Mouse (Mus musculus): ENCODE results near the gene Skap1. TPM values are rescaled to one million over a fixed set of nuclear protein-coding genes. Genes with fewer than 3 reads are reported as not detected.

Gene Skap1
- polyA plus RNA-seq, 1 experiment from 2014 or later = 1.8 TPM

GRCm38 (mm10) chr11:96693360-96693759 lies 229.0 kb downstream of the Skap1 start:
- no peak for DNase-seq (ENCODE audit: low spot score)
- H3K36me3 ChIP-seq (ENCODE audit: control insufficient read depth, insufficient read depth, low read length) = no peaks in the 10 kb centered on the region
- H3K9me3 ChIP-seq (ENCODE audit: control insufficient read depth, low read length) = no peaks in the 10 kb centered on the region
- H3K27me3 ChIP-seq (ENCODE audit: control insufficient read depth, insufficient read depth, low read length) = no peaks in the 10 kb centered on the region
- WGBS = 98% methylated on average over 11 of the region's 11 CpGs
- no peak overlapping the region for H3K4me2 ChIP-seq (ENCODE audit: low read depth)
- ATAC-seq (ENCODE audit: insufficient read depth, low FRiP score, low TSS enrichment) = no peak
- H3K9ac ChIP-seq (ENCODE audit: low read length) = no peak overlapping the region
- H3K4me3 ChIP-seq (ENCODE audit: low read depth, low read length) = no peak overlapping the region
- peaks cover 12% of the 10 kb centered on the region for H3K4me1 ChIP-seq (ENCODE audit: control insufficient read depth, insufficient read depth, low read length)
- no peak overlapping the region for H3K27ac ChIP-seq (ENCODE audit: low read depth, low read length)

GRCm38 (mm10) chr11:96694774-96695173 lies 230.4 kb downstream of the Skap1 start:
- H3K4me1 ChIP-seq (ENCODE audit: control insufficient read depth, insufficient read depth, low read length) = peaks cover 12% of the 10 kb centered on the region
- H3K4me3 ChIP-seq (ENCODE audit: low read depth, low read length) = no peak overlapping the region
- no peaks in the 10 kb centered on the region for H3K36me3 ChIP-seq (ENCODE audit: control insufficient read depth, insufficient read depth, low read length)
- H3K9ac ChIP-seq (ENCODE audit: low read length) = no peak overlapping the region
- no peaks in the 10 kb centered on the region for H3K9me3 ChIP-seq (ENCODE audit: control insufficient read depth, low read length)
- 44% methylated on average over 11 of the region's 12 CpGs for WGBS
- no peaks in the 10 kb centered on the region for H3K27me3 ChIP-seq (ENCODE audit: control insufficient read depth, insufficient read depth, low read length)
- DNase-seq (ENCODE audit: low spot score) (peak; percentile 40), ATAC-seq (ENCODE audit: insufficient read depth, low FRiP score, low TSS enrichment) (peak; percentile 38; the same call in 1 of the 2 replicates)
- H3K4me2 ChIP-seq (ENCODE audit: low read depth) = no peak overlapping the region
- H3K27ac ChIP-seq (ENCODE audit: low read depth, low read length) = no peak overlapping the region

- Histone ChIP-seq H3K27me3 (ENCODE audit: control insufficient read depth, insufficient read depth, low read length) (no peaks in the 10 kb centered on the region), H3K4me3 (ENCODE audit: low read depth, low read length) (no peak overlapping the region), H3K4me2 (ENCODE audit: low read depth) (no peak overlapping the region), H3K27ac (ENCODE audit: low read depth, low read length) (no peak overlapping the region), H3K9me3 (ENCODE audit: control insufficient read depth, low read length) (no peaks in the 10 kb centered on the region), H3K9ac (ENCODE audit: low read length) (no peak overlapping the region), H3K4me1 (ENCODE audit: control insufficient read depth, insufficient read depth, low read length) (peaks cover 12% of the 10 kb centered on the region), H3K36me3 (ENCODE audit: control insufficient read depth, insufficient read depth, low read length) (no peaks in the 10 kb centered on the region)
- 54% methylated on average over 15 of the region's 15 CpGs for WGBS
- DNase-seq (ENCODE audit: low spot score) = no peak
- no peak for ATAC-seq (ENCODE audit: insufficient read depth, low FRiP score, low TSS enrichment)
Measured at GRCm38 (mm10) chr11:96696168-96696727, 231.9 kb downstream of the Skap1 start.

GRCm38 (mm10) chr11:96696842-96697455 lies 232.6 kb downstream of the Skap1 start:
- Histone ChIP-seq H3K9ac (ENCODE audit: low read length) (no peak overlapping the region), H3K4me1 (ENCODE audit: control insufficient read depth, insufficient read depth, low read length) (peaks cover 12% of the 10 kb centered on the region), H3K36me3 (ENCODE audit: control insufficient read depth, insufficient read depth, low read length) (no peaks in the 10 kb centered on the region), H3K9me3 (ENCODE audit: control insufficient read depth, low read length) (no peaks in the 10 kb centered on the region), H3K4me2 (ENCODE audit: low read depth) (no peak overlapping the region), H3K27me3 (ENCODE audit: control insufficient read depth, insufficient read depth, low read length) (no peaks in the 10 kb centered on the region), H3K27ac (ENCODE audit: low read depth, low read length) (no peak overlapping the region), H3K4me3 (ENCODE audit: low read depth, low read length) (no peak overlapping the region)
- 21% methylated on average over 7 of the region's 7 CpGs for WGBS
- ATAC-seq (ENCODE audit: insufficient read depth, low FRiP score, low TSS enrichment) = no peak
- peak; percentile 58 for DNase-seq (ENCODE audit: low spot score)

GRCm38 (mm10) chr11:96697467-96697866 lies 233.1 kb downstream of the Skap1 start:
- peaks cover 12% of the 10 kb centered on the region for H3K4me1 ChIP-seq (ENCODE audit: control insufficient read depth, insufficient read depth, low read length)
- H3K36me3 ChIP-seq (ENCODE audit: control insufficient read depth, insufficient read depth, low read length) = no peaks in the 10 kb centered on the region
- no peak for DNase-seq (ENCODE audit: low spot score)
- no peaks in the 10 kb centered on the region for H3K9me3 ChIP-seq (ENCODE audit: control insufficient read depth, low read length)
- H3K4me3 ChIP-seq (ENCODE audit: low read depth, low read length) = no peak overlapping the region
- no peak overlapping the region for H3K4me2 ChIP-seq (ENCODE audit: low read depth)
- H3K27ac ChIP-seq (ENCODE audit: low read depth, low read length) = no peak overlapping the region
- no peak for ATAC-seq (ENCODE audit: insufficient read depth, low FRiP score, low TSS enrichment)
- WGBS = 88% methylated on average over 4 of the region's 4 CpGs
- no peaks in the 10 kb centered on the region for H3K27me3 ChIP-seq (ENCODE audit: control insufficient read depth, insufficient read depth, low read length)
- no peak overlapping the region for H3K9ac ChIP-seq (ENCODE audit: low read length)

- no peaks in the 10 kb centered on the region for H3K9me3 ChIP-seq (ENCODE audit: control insufficient read depth, low read length)
- WGBS = 72% methylated on average over 8 of the region's 8 CpGs
Measured at GRCm38 (mm10) chr11:96703813-96704212, 239.4 kb downstream of the Skap1 start.

GRCm38 (mm10) chr11:96711268-96711667 lies 246.9 kb downstream of the Skap1 start:
- ATAC-seq (ENCODE audit: insufficient read depth, low FRiP score, low TSS enrichment) (no peak), DNase-seq (ENCODE audit: low spot score) (no peak)
- H3K9ac ChIP-seq (ENCODE audit: low read length) = no peak overlapping the region
- no peak overlapping the region for H3K4me3 ChIP-seq (ENCODE audit: low read depth, low read length)
- 71% methylated on average over 5 of the region's 5 CpGs for WGBS
- H3K27me3 ChIP-seq (ENCODE audit: control insufficient read depth, insufficient read depth, low read length) = no peaks in the 10 kb centered on the region
- no peaks in the 10 kb centered on the region for H3K9me3 ChIP-seq (ENCODE audit: control insufficient read depth, low read length)
- H3K4me1 ChIP-seq (ENCODE audit: control insufficient read depth, insufficient read depth, low read length) = peaks cover 6% of the 10 kb centered on the region; the same call in 1 of the 2 replicates
- no peak overlapping the region for H3K4me2 ChIP-seq (ENCODE audit: low read depth)
- no peak overlapping the region for H3K27ac ChIP-seq (ENCODE audit: low read depth, low read length)
- H3K36me3 ChIP-seq (ENCODE audit: control insufficient read depth, insufficient read depth, low read length) = no peaks in the 10 kb centered on the region

More at GRCm38 (mm10) chr11:96703813-96704212, 239.4 kb downstream of the Skap1 start:
- no peak for DNase-seq (ENCODE audit: low spot score)
- Histone ChIP-seq H3K27ac (ENCODE audit: low read depth, low read length) (no peak overlapping the region), H3K4me3 (ENCODE audit: low read depth, low read length) (no peak overlapping the region), H3K4me1 (ENCODE audit: control insufficient read depth, insufficient read depth, low read length) (no peaks in the 10 kb centered on the region), H3K4me2 (ENCODE audit: low read depth) (no peak overlapping the region), H3K9ac (ENCODE audit: low read length) (no peak overlapping the region), H3K27me3 (ENCODE audit: control insufficient read depth, insufficient read depth, low read length) (no peaks in the 10 kb centered on the region), H3K36me3 (ENCODE audit: control insufficient read depth, insufficient read depth, low read length) (no peaks in the 10 kb centered on the region)
- no peak for ATAC-seq (ENCODE audit: insufficient read depth, low FRiP score, low TSS enrichment)

- Histone ChIP-seq H3K9me3 (ENCODE audit: control insufficient read depth, low read length) (no peaks in the 10 kb centered on the region), H3K4me3 (ENCODE audit: low read depth, low read length) (no peak overlapping the region), H3K27me3 (ENCODE audit: control insufficient read depth, insufficient read depth, low read length) (no peaks in the 10 kb centered on the region), H3K27ac (ENCODE audit: low read depth, low read length) (no peak overlapping the region), H3K4me2 (ENCODE audit: low read depth) (no peak overlapping the region), H3K4me1 (ENCODE audit: control insufficient read depth, insufficient read depth, low read length) (peaks cover 6% of the 10 kb centered on the region; the same call in 1 of the 2 replicates), H3K36me3 (ENCODE audit: control insufficient read depth, insufficient read depth, low read length) (no peaks in the 10 kb centered on the region), H3K9ac (ENCODE audit: low read length) (no peak overlapping the region)
- WGBS = 87% methylated on average over 7 of the region's 7 CpGs
- ATAC-seq (ENCODE audit: insufficient read depth, low FRiP score, low TSS enrichment) (no peak), DNase-seq (ENCODE audit: low spot score) (no peak)
Measured at GRCm38 (mm10) chr11:96711670-96712069, 247.3 kb downstream of the Skap1 start.
